Mouse (Mus musculus): Measurements from ENCODE around the gene Clock.

The Clock gene

DNA sequence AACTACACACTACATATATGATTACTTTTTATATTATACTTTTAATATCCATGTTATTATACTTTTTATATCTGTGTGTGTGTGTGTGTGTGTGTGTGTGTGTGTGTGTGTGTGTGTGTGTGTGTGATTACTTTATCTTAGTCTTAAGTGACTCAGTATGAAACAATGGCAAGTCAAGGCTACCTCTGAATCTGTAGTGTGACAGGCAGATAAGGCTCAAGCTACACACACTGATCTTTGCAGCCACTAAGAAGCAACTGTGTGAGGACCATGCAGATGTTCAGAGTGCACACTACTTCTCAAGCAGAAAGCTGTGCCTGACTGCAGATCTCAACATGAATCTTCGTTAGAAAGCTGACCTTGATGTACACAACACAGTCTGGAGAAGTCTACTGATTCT is 20.7 kb downstream of the Clock start:
- DNase-seq (ENCODE audit: low read depth, low spot score): no peak

DNA sequence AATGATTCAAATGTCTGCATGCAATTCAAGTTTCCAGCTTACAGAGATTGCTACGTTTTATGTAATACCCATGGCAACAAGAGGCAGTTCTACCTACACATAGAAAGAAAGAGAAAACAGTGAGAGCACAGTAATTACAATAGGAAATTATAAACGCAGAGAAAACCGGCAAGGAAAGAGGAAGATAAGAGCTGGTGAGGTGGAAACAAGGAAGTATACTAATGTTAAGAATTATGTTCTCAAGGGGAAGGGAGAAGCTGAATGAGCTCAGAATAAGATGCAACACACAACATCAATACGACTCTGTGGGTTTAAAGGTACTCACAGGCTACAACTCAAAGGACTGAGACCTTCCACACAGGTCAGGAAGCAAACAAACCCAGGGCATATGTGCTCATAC is 29.6 kb downstream of the Clock start:
- no peak for DNase-seq (ENCODE audit: low read depth, low spot score)

DNA sequence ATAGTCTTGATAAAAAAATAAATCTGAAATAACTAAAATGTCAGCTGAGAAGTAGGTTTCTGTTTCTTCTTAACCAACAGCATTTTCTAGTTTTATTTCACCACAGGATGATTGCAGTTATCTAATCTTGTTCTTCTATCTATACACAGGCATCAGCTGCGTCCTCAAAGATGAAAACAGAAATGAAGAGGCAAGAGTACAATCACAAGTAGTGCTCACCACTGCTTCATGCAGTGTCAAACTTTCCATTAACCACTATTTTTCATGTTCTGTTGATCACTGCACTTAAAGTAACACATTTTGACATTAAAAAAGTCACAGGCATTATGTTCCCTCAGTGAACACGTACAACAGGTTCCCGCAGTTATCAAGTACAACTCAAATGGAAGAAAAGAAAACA is 53.6 kb downstream of the Clock start:
- no peak for DNase-seq (ENCODE audit: low read depth, low spot score)

DNA sequence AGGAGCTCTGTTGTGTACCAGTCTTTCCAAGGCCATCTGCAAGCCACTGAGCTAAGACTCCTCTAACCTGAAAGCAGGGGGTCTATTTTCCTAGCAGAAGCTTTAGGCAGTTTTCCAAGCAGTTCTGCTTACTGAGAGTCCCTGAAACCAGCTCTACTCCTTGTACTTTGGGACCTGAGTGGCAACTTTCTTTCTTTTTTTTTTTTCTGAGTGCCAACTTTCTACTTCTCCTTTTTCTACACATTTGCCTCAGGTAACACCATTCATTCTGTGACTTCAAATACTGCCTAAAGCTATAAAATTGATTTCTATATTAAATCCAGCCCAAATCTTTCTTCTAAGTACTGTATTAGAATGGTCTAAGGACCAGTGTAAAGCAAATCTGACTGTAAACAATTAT is 58.1 kb downstream of the Clock start:
- no peak for DNase-seq (ENCODE audit: low read depth, low spot score)

DNA sequence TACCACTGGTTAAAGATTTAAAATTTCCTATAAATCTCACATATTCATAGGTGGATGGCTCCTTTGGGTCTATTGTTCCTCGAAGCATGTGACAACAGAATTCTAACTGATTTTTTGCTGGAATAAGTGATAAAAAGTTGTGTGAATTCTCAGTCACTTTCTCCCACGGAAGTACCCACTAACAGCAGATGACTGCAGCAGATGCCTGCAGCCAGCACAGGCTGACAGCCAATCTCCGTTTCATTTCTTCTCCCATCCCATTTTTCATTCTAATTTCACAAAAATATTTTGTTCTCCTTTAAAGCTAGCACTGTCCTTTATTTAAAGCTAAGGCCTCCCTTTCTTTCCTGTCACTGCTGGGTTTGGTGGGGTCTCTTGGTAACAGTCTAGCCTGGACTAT is 59.2 kb downstream of the Clock start:
- peak; percentile 64 for DNase-seq (ENCODE audit: low read depth, low spot score)

DNA sequence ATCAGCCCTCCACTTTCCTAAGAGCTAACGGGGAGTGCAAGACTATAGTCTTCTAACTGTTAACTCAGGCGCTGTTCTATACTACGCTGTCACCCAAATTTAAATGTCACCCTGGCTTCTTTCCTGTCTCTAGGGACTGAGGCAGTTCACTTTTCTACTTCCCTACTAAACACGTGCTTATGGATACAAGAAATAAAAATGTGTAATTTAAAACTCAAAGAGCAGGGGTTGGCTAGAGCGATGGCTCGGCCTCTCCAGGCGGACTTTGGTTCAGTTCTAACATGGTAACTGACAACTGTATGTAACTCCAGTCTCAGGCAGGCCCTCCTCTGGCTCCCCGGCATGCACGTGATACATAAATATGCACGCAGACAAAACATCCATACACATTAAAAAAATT is 60.2 kb downstream of the Clock start:
- no peak for DNase-seq (ENCODE audit: low read depth, low spot score)

DNA sequence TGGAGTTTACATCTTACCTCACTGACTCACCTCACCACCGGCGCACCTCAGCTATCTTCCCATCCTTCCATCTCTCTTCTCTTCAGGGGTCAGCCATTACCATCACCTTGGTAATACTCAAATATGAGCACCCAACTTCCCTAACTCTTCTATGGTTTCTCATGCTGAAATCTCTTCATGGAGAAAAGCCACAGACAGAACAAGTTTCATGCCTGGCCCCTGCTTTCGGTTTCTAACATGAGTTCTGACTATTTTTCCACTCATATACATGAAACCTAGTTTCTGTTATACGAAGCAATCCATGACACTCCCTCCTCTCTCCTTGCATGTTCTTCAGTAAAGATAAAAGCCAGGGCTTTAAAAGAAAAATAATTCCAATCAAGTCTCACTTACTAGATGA is 60.7 kb downstream of the Clock start:
- no peak for DNase-seq (ENCODE audit: low read depth, low spot score)

DNA sequence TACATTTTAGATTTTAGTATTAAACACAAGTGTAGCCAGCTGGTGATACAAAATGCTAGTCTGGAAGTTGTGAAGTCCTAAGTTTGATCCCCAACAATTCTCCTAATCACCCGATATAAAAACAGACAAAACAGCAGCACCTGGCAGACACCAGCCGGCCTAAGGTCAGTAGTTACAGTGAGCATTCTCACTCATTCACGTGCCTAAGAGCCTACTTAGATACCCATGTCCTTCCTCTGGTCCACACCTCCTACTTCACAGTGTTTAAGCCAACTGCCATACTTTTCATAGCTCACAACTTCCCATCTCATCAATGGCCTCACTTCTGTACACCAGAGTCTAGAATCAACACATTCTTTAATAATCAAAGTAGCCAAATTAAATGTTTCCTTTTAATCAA is 61.3 kb downstream of the Clock start:
- DNase-seq (ENCODE audit: low read depth, low spot score): no peak

DNA sequence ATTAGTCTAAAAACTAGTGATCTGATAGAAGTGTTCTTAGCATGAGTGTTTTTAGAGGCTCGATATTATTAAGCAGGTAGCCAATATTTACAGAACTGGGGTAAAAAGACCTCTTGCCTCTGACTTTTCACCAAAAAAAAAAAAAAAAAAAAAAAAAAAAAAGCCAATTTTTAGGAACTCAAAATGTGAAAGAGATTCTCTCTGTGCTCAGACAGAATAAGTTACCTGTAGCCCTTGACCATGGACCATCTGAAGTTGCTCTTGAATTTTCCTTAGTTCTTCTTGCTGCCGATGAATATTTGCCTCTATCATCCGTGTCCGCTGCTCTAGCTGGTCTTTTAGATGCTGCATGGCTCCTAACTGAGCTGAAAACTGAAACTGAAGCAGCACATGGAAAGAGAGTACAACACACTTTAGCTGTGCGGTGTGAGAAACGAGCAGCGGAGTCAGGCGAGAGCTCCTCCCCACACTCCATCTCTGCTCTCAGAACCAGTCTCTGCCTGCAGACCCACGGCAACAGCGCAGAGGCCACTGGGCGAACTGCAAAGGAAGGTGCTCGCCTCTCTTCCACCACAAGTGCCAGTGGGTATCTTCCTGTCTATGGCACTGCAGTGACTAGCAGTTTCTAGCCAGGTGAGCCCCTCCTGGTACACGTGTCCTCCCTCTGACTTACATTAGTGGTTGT is 73.3 kb downstream of the Clock start:
- DNase-seq (ENCODE audit: low read depth, low spot score): no peak

DNA sequence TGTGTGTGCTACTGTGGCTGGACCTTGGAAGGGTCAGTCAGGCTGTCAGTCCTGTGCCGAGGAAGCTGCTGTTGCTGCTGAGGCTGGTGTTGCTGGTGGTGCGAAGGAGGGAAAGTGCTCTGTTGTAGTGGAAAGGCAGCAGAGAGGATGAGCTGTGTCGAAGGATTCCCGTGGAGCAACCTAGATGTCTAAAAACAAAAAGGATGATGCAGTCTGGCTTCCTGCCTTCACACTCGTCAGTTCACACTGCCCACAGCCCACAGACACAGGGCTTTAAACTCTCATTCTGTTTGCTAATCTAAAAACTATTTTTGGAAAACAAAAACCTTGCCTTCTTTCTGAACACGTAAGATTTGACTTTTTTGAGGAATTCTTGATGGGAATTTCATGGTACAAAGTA is 87.9 kb downstream of the Clock start:
- DNase-seq (ENCODE audit: low read depth, low spot score): peak; percentile 76

DNA sequence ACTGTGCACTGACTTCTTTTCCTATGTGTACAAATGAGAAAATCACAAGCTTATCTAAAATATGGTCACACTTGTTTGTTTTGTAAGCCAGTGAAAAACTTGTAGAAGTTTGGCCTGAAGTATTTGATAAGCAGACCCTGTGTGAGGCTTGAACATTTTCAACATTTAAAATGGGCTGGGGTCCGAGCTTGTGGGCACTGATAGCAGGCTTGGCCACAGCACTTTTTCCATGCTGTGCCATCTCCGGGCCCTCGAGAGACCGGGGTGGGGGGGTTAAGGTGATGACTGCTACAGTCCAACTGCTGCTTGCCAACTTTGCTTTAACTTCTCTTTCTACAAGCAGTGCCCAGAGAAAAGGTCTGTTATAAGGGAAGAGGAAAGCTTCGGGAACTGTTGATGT is 96.5 kb downstream of the Clock start:
- DNase-seq (ENCODE audit: low read depth, low spot score): no peak

DNA sequence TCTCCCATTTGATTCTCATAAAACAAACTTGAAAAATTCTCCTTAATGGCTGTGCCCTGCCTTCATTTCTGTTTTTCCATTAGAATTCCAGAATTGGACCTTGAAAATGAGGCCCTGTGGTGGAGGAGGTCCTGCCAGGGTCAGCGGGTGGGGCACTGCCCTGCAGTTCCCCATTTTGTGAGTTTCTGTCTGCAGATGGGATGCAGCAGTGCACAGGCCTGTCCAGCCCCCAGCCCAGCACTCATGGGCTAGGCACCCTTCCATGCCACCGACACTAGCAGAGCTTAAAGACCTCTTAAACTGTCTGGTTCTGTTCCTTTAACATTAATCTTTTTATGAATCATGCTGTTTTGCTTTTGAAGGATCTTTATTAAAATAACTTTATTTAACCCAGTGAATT is 98.7 kb downstream of the Clock start:
- DNase-seq (ENCODE audit: low read depth, low spot score): no peak

DNA sequence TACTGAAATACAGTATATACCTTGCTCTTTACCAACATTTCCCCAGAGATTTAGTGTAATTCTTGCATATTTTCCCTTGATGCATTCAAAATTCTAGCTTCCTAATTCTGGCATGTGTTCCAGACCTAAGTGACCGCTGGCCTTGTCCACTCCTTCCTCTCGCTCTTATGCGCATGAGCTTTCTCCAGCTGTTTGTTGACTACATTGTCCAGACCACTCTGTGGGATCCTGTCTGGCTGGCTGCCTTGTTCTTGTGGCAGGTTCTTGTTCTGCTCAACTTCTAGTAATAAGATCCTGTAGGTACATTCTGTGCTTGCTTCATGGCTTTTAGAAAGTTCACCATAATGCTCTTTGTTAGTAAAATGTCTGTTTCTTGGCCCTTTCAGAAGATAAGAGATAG is 101.4 kb downstream of the Clock start:
- DNase-seq (ENCODE audit: low read depth, low spot score): no peak

DNA sequence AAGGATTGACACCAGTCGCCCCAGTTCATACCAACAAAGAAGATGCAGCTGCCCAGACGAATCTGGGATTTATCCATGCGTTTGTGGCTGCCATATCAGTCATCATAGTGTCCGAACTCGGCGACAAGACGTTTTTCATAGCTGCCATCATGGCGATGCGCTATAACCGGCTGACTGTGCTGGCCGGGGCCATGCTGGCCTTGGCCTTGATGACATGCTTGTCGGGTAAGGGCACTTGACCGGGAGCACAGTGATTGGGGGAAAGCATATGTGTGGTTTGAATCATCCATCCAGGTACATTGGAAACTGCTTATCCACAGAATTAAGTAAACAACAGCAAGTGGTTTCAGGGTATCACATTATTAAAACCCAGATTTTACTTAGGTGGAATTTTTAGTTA is 105.2 kb downstream of the Clock start:
- DNase-seq (ENCODE audit: low read depth, low spot score): no peak

DNA sequence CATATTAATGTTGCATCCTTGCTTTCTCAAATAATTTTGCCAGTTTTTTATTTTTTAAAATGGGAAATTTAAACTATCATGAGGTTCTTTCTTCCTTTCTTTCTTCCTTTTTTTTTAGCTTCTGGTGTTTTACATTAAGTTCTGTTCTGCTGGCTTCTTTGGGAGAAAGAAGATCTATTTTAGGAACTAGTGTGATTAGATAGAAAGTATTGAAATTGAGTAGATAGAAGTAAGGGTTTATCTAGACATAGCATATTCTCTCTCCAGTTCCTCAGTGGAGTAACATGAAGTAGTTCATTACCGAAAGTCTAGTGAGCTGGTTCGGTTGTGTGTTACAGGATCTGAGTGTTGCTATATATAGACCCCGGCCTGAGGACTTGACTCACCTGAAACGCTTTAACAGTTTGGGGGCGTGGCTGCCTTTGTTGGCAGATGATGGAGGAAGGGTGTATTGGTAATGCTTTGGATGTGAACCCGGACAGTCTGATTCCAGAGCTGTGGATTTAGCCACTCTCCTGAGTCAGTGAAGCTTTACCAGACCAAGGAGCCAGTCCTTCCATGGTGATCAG is 110.1 kb downstream of the Clock start:
- DNase-seq (ENCODE audit: low read depth, low spot score): peak; percentile 18

DNA sequence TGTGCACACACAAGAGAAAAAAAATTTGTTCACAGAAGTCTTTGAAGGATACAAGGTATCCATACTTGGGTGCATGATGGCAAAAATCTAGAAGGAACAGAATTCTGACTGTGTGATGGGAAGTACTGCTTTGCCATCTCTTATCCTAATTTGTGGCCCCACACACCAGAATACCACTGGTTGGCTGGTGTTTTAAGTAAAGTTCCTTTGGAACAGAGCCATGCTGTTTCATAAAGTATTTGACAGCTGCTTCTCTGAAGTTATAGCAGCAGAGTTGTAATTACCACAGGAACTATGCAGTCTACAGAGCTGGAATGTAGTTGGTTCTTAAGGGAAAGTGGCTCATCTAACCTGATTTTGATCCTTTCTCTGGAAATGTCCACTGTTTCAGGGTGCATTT is 111.5 kb downstream of the Clock start:
- DNase-seq (ENCODE audit: low read depth, low spot score): no peak

DNA sequence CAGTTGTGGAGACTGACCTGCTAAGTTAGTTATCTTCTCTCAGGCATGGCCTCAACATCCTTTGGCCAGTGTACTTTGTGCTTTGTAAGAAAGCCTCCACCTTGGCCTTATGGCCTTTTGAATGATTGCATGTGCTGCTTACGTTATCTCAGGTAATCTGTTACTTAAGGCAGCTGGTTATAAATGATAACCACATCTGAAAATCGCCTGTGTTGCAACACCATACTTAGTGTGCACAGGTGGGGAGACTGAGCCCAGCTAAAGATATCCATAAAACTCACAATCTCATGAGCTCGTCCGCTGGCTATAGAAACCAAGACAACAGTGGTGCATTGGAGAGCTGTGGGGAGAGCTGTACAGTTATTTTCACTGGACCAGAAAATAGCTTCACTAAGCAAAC is 114.0 kb downstream of the Clock start:
- DNase-seq (ENCODE audit: low read depth, low spot score): no peak

DNA sequence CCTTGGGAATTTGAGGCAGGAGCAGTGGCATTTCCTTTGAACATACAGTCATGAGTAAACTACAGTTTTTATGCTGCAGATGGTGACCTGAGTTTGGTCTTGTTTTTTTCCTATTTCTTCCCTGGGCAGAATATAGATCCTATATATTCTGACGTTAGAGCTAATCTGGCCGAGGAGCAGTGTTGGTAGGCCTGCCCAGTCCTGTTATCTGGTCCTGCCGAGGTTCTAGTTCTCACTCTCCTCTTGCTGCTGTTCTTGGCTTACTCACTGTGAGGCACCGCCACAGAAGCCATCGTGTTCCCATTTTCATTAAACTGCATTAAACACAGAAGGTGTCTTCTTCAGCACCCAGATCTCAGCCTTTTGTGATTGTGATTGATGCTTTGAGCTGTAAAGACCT is 116.7 kb downstream of the Clock start:
- no peak for DNase-seq (ENCODE audit: low read depth, low spot score)

DNA sequence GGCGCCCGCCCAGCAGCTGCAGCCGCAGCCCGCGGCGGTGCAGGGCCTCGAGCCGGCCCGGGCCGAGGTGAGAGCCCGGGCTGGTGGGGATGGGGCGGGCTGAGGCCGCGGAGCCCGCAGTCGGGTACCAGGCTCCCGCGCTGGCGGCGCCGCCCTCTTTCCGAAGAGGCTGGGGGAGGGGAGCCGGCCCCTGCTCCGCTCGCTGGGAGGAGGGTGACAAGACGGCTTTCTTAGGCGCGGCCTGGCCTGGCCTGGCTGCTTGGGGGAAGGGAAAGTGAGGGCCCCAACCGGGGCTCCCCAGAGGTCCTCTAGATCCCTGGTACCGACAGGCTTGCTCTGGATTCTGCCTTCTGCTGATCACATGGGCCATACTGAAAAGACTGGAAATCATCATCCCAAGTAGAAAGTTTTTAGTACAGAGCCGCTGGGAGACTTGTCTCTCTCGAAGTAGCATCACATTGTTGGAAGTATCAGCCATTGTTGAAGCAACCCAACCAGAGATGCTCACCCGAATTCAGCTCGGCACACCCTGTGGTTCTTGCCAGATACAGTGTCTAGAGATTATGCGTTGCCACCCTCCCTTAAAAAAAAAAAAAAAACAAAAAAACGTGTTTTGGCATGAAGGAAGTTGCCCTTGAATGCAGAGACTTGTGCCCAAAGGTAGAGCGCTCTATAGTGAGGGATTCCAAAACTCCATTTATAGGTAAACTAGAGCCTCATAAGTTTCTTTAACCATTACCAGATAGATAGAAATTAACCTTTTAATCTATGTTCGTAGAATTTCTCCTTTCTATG is 120.1 kb downstream of the Clock start:
- peak; percentile 60 for DNase-seq (ENCODE audit: low read depth, low spot score)

DNA sequence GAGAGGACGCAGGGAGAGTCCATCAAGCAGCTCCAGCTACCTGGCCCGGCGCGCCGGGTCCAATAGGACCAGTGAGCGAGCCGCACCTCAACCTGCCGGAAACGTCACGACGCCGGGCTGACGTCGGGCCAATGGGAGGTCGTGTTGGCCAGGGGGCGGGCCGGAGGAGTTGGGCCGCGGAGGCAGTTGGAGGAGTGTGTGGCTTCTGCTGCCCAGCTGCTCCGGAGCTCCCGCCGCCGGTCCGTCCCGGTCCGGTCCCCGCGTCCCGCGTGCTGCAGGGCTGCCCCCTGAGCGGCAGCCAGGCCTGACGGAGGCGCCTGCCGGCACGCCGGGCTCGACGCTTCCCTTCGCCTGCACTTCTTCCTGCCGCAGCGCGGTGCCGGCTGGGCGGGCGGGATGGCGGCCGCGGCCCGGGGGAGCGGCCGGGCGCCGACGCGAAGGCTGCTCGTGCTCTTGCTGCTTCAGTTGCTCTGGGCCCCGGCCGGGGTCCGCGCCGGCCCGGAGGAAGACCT is 120.8 kb downstream of the Clock start, which contains the start of gene Tmem165:
Tmem165 (plus strand) TSS at position 131 of the 512 bp plus-strand sequence.
- peak; percentile 98 for DNase-seq (ENCODE audit: low read depth, low spot score)

DNA sequence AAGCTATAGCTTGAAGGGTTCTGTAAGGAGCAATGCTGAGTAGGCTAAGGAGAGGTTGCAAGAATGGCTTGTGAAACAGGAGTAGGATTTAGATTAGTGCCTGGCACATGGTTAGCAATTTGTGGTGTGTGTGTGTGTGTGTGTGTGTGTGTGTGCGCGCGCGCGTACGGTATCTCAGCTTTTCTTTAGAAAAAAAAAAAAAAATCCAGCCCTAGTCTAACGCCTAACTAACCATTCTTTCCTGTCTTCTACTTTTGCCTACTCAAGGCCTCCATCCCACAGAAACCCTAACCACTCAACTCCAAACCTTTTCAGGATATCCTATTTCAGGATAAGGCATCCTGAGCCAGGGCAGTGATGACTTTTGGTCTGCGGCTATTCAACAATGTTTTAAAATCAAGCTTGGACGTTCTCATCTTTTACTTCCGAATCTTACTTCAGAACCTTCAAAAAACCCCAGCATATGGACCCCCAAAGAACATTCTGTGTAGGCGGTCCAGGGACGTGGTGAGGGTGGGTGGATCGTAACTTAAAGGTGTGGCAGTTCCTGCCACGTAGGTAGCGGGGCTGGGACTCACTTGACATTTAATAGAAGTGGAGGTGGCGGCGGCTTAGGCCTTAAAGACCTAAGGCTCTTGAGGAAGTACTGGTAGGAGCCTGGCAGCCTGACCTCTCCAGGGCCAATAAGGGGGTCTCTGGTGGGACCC is 121.4 kb downstream of the Clock start:
- peak; percentile 8 for DNase-seq (ENCODE audit: low read depth, low spot score)

DNA sequence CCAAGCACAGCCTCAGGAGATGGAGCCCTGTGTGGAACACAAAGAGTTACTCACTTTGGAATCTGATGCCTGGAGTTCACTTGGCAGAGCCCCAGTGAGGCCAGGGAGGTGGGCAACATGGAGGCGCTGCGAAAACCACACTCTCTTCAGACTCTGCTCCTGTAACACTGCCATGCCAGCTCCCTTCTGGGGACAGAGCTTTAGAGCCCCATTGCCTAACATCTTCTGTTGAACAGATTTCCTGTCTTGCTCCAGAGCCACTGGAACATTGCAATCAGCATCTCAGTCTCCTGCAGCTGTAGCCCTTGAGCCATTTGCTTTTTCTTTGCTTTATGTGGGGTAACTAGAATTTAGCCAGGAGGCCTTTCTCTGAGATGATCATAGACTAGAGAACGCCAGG is 122.3 kb downstream of the Clock start:
- DNase-seq (ENCODE audit: low read depth, low spot score): no peak

Data from brain, adult 2 months (tissue).